Mouse (Mus musculus) heart, embryonic 16.5 days (tissue): ENCODE data around the gene Gabrb2. TPM values are rescaled to one million over a fixed set of nuclear protein-coding genes. Genes with fewer than 3 reads are reported as not detected.

Experiments used
- ATAC-seq: fragments of 200-750 bp; cut with Nextera tagmentation; replicated peaks from 2 replicates; pipeline ENCODE4 v1.8.0; 2017; ENCODE audit warnings: moderate number of reproducible peaks; ENCODE audit not compliant: insufficient read depth, low FRiP score; ENCODE audit errors: extremely low read depth
- H3K27ac ChIP-seq: fragments of 300-500 bp; sonication (generic); 2 replicates; pipeline ENCODE4 v1.5.1; 2014; ENCODE audit warnings: mild to moderate bottlenecking, low read length, control low read depth, moderate library complexity
- H3K27me3 ChIP-seq: fragments of 300-500 bp; sonication (generic); 2 replicates; pipeline ENCODE4 v1.6.1; 2014; ENCODE audit warnings: low read length, mixed read lengths; ENCODE audit not compliant: control insufficient read depth, insufficient read depth
- H3K36me3 ChIP-seq: fragments of 300-500 bp; sonication (generic); 2 replicates; pipeline ENCODE4 v1.6.1; 2014; ENCODE audit not compliant: control insufficient read depth, insufficient read depth
- H3K4me1 ChIP-seq: fragments of 300-500 bp; sonication (generic); 2 replicates; pipeline ENCODE4 v1.6.1; 2014; ENCODE audit warnings: low read length, mixed read lengths; ENCODE audit not compliant: control insufficient read depth, insufficient read depth
- H3K4me2 ChIP-seq: fragments of 300-500 bp; sonication (generic); 2 replicates; pipeline ENCODE4 v1.6.1; 2014; ENCODE audit warnings: low read depth, mild to moderate bottlenecking, control low read depth, low read length
- H3K4me3 ChIP-seq: fragments of 300-500 bp; sonication (generic); 2 replicates; pipeline ENCODE4 v1.5.1; 2014; ENCODE audit warnings: mild to moderate bottlenecking, control low read depth, low read length
- H3K9ac ChIP-seq: fragments of 300-500 bp; sonication (generic); 2 replicates; pipeline ENCODE4 v1.6.1; 2014; ENCODE audit warnings: low read length, control low read depth
- H3K9me3 ChIP-seq: fragments of 300-500 bp; sonication (generic); replicated peaks from 2 replicates; pipeline ENCODE4 v1.6.1; 2016; ENCODE audit warnings: low read length; ENCODE audit not compliant: control insufficient read depth
- WGBS: fragments of 180-500 bp; shearing (Covaris S2); extraction: QIAGEN DNeasy Blood & Tissue Kit; methylation state at CpG from one replicate; pipeline ENCODE4 v1.1.7; 2014; 5-methylcytosine and 5-hydroxymethylcytosine counted together
- polyA plus RNA-seq: library from polyadenylated mRNA; unstranded; fragments of >200 nt; fragmentation: Nextera tagmentation; extraction: Ambion mirVana; gene quantifications from 2 replicates; pipeline ENCODE4 v1.2.1, GENCODE M21; 2015

Gene Gabrb2
- polyA plus RNA-seq, 1 experiment from 2014 or later = 0.53 TPM

DNA sequence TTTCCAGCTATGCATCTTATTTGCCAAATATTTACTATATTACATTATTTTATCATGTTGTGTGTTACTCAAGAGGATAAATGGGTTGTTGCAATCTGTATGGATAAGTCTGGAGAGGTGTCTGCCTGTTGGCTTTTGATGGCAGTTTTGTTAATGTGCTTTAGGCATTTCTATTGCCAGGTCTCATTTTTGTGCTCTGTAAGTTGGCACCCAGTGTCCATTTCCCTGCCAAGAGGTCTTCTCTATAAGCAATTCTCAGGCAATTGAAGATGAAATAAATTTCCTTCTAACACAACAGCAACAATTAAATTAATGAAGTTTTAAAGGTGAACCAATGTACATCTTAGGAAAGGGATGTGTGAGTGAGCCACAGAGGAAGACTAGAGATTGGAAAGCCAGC is 11.9 kb downstream of the Gabrb2 start:
- Histone ChIP-seq H3K27ac (no peak overlapping the region), H3K4me2 (no peak overlapping the region), H3K4me3 (no peak overlapping the region), H3K9me3 (no peaks in the 10 kb centered on the region), H3K27me3 (no peaks in the 10 kb centered on the region), H3K36me3 (no peaks in the 10 kb centered on the region), H3K4me1 (no peaks in the 10 kb centered on the region), H3K9ac (no peak overlapping the region)
- ATAC-seq = no peak

DNA sequence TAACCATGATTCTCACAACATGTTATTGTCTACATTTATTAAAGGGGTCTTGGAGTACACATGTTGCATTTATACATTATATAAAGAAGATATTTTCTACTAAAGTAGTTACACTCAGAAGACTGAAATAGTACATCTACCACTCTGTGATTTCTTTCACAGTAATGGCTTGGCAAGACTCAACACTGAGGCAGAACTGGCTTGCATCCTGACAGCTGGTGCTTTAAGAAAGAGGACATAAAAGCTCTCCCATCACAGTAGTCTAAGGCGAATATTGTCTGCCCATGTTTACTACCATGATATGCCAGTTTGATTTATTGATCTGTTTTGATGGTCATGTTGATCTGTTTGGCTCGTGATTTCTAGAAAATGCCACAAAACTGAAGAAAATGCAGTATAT is 19.4 kb downstream of the Gabrb2 start:
- H3K9me3 ChIP-seq = no peaks in the 10 kb centered on the region
- ATAC-seq = no peak

DNA sequence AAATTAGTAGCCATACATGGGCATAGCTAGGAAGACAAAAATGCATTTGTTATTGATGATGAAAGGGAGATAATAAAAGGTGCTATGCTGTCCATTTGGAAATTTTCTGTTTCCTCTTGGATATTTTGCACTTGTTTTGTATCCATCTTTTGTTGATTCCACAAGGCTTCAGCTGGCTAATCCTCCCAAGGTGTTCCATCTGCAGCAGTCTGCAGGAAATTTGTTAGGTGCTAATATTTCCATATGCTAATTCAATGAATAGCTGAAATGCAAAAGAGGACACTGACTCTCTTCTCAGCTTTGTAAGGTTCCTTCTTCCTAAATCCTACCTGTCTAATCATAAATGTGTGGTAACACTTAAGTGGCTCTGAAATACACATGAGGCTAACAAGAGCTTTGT is 24.1 kb downstream of the Gabrb2 start:
- no peak for ATAC-seq
- H3K36me3 ChIP-seq = no peaks in the 10 kb centered on the region
- H3K9me3 ChIP-seq = no peaks in the 10 kb centered on the region
- H3K4me3 ChIP-seq = no peak overlapping the region
- H3K9ac ChIP-seq = no peak overlapping the region
- H3K27ac ChIP-seq = no peak overlapping the region
- H3K27me3 ChIP-seq = no peaks in the 10 kb centered on the region
- H3K4me1 ChIP-seq = no peaks in the 10 kb centered on the region
- H3K4me2 ChIP-seq = no peak overlapping the region

More for the DNA sequence above, 19.4 kb downstream of the Gabrb2 start:
- H3K9ac ChIP-seq = no peak overlapping the region
- no peak overlapping the region for H3K4me3 ChIP-seq
- H3K4me2 ChIP-seq = no peak overlapping the region
- no peaks in the 10 kb centered on the region for H3K27me3 ChIP-seq
- H3K36me3 ChIP-seq = no peaks in the 10 kb centered on the region
- no peaks in the 10 kb centered on the region for H3K4me1 ChIP-seq
- H3K27ac ChIP-seq = no peak overlapping the region
- 75% methylated on average over 2 of the region's 2 CpGs for WGBS

DNA sequence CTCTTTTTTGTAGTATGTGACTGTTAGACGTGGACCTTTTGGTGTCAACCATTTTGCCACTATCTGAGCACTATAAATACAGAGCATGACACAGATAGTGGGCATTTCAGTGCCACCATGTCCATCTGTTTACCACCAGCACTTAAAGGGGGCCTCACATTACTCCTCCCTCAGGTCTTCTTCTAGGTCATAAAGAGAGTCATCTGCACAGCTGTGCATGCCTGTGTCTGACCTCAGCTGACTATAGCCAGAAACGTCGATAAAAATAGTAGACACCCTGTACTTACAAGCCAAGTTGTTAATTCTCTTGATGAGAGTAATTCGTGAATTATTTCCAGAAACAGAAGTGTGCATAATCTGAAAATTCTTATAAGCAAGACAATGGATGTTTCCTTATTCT is 29.4 kb downstream of the Gabrb2 start:
- no peak for ATAC-seq
- no peaks in the 10 kb centered on the region for H3K4me1 ChIP-seq

DNA sequence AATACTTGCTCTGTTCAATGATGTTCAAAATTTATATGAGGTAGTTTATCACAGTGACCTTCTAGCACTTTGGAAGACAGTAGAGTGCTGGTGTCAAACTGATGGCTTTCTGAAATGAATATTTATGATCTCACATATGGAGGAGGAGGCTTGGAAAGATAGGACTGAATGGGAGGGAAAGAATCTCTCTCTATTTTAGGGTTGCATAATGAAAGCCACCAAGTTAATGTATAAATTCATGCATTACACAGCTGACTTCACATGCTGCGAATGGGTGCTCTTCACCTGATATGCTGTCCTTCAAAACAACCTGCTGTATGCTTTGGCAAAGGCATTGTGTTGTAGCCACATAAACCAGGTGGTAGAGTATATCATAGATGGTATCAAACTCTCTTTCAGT is 44.6 kb downstream of the Gabrb2 start:
- Histone ChIP-seq H3K9me3 (no peaks in the 10 kb centered on the region), H3K27me3 (no peaks in the 10 kb centered on the region), H3K4me3 (no peak overlapping the region), H3K4me1 (no peaks in the 10 kb centered on the region), H3K9ac (no peak overlapping the region), H3K4me2 (no peak overlapping the region), H3K27ac (no peak overlapping the region), H3K36me3 (no peaks in the 10 kb centered on the region)
- 87% methylated on average over 1 of the region's 1 CpGs for WGBS
- ATAC-seq = no peak

More for the DNA sequence above, 29.4 kb downstream of the Gabrb2 start:
- no peaks in the 10 kb centered on the region for H3K9me3 ChIP-seq
- WGBS = 59% methylated on average over 4 of the region's 4 CpGs
- no peak overlapping the region for H3K27ac ChIP-seq
- H3K9ac ChIP-seq = no peak overlapping the region
- H3K27me3 ChIP-seq = no peaks in the 10 kb centered on the region
- H3K36me3 ChIP-seq = no peaks in the 10 kb centered on the region
- H3K4me2 ChIP-seq = no peak overlapping the region
- no peak overlapping the region for H3K4me3 ChIP-seq

DNA sequence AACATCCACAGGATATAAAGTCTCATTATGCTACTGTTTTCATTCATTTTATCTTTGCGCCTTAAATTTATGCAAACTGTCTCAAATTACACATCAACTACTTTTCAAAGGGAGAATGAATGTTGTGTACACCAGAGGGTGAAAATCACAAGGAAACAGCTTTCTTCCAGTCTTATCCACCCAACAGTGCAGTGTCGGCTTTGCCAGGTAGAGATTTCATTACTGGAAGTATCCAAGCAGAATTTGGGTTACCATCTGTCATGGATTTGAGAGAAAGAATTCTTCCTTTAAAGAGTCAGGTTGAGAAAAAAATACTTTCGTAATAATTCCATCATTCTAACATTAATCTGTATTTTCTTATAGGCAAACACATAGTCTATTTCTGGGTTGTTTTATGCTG is 48.8 kb downstream of the Gabrb2 start:
- no peak overlapping the region for H3K27ac ChIP-seq
- no peak overlapping the region for H3K4me3 ChIP-seq
- H3K4me1 ChIP-seq = no peaks in the 10 kb centered on the region
- 84% methylated on average over 3 of the region's 3 CpGs for WGBS
- H3K9ac ChIP-seq = no peak overlapping the region
- H3K36me3 ChIP-seq = no peaks in the 10 kb centered on the region
- no peaks in the 10 kb centered on the region for H3K27me3 ChIP-seq
- H3K4me2 ChIP-seq = no peak overlapping the region
- ATAC-seq = no peak
- no peaks in the 10 kb centered on the region for H3K9me3 ChIP-seq

DNA sequence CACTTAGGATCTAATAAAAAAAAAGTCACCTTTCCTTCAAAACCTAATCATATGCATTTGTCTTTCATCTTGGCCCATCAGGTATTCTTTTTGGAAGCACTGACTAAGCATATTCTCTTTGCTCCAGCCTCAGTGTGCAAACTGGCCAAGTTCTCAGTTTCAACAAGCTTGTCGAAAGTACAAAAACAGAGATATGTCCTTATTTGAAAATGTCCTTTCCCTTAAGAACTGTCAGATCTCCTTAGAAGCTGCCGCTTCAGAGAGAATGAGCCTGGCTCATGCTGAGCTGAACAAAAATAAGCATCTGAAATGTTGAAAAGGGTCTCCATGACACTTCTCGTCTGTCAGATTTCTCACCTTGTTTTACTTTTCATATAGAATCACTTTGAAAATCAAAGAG is 55.0 kb downstream of the Gabrb2 start:
- no peak for ATAC-seq
- no peak overlapping the region for H3K27ac ChIP-seq
- H3K36me3 ChIP-seq = no peaks in the 10 kb centered on the region
- no peaks in the 10 kb centered on the region for H3K27me3 ChIP-seq
- no peaks in the 10 kb centered on the region for H3K9me3 ChIP-seq
- 78% methylated on average over 3 of the region's 3 CpGs for WGBS
- H3K4me1 ChIP-seq = no peaks in the 10 kb centered on the region
- no peak overlapping the region for H3K9ac ChIP-seq
- no peak overlapping the region for H3K4me2 ChIP-seq
- H3K4me3 ChIP-seq = no peak overlapping the region

DNA sequence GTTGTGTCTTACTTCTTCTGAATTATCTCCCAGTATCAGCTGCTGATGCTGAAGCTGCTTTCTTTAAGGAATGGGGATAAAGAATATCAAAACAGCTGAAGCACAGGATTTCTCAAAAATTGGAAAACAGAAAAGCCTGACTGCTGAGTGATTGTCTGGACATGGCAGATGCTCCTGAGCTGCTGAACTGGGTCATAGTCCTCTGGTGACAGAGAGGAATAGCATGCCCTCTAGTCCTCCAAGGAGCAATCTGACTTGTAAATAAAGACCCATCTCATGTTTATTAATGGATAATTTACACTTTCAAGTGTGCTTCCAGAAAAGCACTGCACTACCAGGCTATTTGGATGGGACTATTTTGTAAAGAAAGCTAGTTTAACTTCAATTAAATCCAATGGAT is 68.1 kb downstream of the Gabrb2 start:
- Histone ChIP-seq H3K4me3 (no peak overlapping the region), H3K36me3 (no peaks in the 10 kb centered on the region), H3K9ac (no peak overlapping the region), H3K9me3 (no peaks in the 10 kb centered on the region), H3K4me1 (no peaks in the 10 kb centered on the region), H3K27me3 (no peaks in the 10 kb centered on the region), H3K4me2 (no peak overlapping the region), H3K27ac (no peak overlapping the region)
- ATAC-seq = no peak

DNA sequence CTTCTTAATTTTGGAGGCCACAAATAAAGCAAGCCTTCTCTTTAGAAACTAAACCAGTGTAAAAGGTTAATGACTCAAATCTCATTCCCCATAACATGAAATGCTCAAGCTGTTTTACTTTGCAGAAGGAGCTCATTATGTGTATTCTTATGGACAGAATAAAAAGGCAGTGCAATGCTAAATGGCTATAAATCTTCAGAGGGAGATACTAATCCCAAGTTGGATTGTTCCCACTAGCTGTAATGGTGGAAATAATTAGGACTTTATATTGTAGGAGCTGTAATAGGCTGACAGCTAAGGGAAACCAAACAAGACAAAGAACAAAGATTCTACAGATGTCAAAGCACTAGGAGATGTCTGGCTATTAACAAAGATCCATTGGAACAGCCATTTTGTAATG is 81.6 kb downstream of the Gabrb2 start:
- Histone ChIP-seq H3K4me1 (no peaks in the 10 kb centered on the region), H3K36me3 (no peaks in the 10 kb centered on the region), H3K27me3 (no peaks in the 10 kb centered on the region), H3K9ac (no peak overlapping the region), H3K4me2 (no peak overlapping the region), H3K9me3 (no peaks in the 10 kb centered on the region), H3K4me3 (no peak overlapping the region), H3K27ac (no peak overlapping the region)
- ATAC-seq = no peak

DNA sequence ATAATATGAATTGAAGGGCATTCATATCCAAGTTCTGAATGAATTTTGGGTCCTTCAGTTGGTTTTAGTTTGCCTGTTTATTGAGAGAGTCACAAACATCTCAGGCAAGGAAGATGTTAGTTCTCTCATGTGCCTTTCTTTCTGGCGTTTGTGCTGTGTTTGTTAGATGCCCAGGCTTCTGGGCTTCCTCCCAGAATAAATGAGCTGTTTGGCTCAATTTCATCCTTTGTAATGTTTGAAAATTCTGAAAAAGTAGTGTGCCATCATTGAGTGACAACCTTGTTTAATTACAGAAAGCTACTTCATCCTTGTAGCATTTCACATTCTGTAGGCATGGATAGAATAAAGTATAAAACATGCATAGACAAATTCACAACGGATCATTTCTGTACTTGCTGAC is 85.9 kb downstream of the Gabrb2 start:
- H3K9ac ChIP-seq = no peak overlapping the region
- no peak overlapping the region for H3K4me3 ChIP-seq
- H3K4me1 ChIP-seq = no peaks in the 10 kb centered on the region
- H3K9me3 ChIP-seq = no peaks in the 10 kb centered on the region
- H3K27me3 ChIP-seq = no peaks in the 10 kb centered on the region
- no peak overlapping the region for H3K4me2 ChIP-seq
- ATAC-seq = no peak
- 70% methylated on average over 2 of the region's 2 CpGs for WGBS
- H3K36me3 ChIP-seq = no peaks in the 10 kb centered on the region
- no peak overlapping the region for H3K27ac ChIP-seq
